Mouse (Mus musculus): ENCODE results near the gene Lyve1.
"Not testable (repeated sequence)": the region's sequence is repeated elsewhere in the genome, so short reads cannot be mapped to it uniquely, and the experiment has no call there.

Gene Lyve1

DNA sequence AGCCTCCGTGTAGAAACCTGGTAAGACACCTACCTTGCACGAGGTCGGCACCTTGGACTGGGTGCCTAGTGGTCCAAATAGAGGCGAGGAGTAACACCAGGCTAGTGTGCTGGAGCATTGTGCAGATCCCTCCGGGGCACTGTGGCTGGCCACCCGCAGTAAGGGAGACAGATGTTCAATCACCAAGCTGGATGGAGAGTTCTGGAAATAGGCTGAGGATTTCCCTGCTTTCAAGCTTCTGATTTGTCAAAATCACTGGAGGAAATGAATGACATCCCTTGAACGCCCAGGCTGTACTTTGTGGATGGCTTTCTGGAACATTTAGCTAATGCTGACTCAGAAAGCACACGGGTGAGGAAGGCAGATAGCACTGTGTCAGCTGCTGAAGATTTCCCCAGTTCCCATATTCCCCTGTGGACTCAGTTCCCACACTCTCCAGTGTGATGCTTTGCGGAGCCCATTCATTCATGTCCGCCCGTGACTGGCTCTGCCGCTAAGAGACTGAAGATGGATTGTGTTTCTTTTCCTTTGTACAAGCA is at the start of gene Lyve1:
Gene Lyve1 (minus strand): TSS at position 489 of the 539 bp plus-strand sequence.
- DNase-seq (ENCODE audit: low read depth): no peak

DNA sequence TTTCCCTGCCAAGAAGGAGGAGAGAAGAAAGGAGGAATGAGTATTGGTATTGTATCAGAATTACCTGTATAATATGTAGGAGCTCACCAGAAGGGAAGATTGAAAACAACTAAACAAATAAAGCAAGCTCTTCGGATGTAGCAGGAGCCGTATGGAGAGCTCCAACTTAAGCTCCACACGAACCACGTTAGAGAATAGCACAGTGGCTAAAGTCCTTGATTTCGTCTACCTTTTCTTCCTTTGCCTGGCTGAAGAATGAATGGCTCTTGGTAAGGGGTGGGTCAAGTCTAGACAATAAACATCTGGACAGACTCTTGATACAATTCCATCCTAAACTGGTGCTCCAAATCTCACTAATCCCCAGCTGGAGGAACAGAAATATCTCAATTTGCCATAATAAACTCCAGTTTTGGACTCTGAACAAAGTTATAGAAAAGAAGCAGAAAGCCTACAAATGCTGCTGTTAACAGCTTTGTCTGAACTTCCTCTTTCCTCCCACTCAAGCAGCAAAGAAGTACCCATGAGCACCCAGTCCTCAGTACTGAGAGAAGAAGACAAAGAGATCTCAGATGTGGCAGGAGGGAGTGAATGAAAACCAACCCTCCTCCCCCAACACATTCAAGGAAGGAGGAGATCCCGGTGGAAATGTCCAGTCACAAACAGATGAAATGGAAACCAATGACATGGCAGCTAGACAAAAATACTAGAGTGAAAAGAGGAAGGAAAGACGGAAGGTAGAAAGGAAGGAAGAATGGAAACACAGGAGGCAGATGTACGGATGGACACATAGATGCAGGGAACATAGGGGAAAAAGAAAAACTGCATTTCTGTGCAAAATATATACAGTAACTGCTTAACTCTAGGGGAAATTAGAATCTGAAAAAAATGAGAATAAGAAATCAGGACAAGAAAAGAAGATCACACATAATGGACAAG is 45.4 kb upstream of the Lyve1 start:
- DNase-seq (ENCODE audit: low read depth): no peak

DNA sequence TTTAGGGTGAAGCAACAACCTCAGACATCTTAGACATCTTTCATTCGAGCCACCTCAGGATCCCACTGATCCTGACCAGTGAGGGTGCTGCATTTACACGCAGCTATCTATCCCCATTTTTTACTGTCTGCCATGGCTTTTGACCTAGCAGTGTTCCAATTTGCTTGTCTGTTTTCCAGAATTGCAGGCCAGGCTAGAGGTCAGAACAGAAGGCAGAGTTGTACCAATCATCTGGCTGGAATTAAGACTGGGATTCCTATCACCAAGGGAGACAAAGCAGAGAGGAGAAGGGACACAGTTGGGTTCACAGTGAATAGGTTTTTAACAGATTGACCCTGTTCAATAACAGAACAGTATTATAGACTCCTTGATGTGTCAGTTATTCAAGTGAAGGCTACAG is 43.5 kb upstream of the Lyve1 start:
- no peak for DNase-seq (ENCODE audit: low read depth)

DNA sequence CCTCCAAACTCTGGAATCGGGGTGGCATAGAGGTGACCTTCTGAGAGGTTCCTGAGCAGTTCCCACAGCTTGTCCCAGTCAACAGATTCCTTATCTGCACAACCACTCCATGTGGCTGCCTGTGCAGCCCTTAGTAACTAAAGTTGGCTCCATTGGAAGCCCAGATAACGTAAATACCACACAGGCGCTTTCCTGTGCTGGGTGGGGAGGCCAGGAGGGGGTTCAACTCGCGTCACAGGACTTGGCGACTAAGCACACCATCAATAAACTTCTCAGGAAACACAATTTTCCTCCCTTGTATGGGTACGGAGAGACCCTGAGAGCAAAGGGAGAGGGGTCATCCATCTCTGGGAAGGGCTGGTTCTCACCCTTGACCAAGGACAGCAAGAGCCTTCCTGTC is 40.2 kb upstream of the Lyve1 start:
- DNase-seq (ENCODE audit: low read depth): no peak

DNA sequence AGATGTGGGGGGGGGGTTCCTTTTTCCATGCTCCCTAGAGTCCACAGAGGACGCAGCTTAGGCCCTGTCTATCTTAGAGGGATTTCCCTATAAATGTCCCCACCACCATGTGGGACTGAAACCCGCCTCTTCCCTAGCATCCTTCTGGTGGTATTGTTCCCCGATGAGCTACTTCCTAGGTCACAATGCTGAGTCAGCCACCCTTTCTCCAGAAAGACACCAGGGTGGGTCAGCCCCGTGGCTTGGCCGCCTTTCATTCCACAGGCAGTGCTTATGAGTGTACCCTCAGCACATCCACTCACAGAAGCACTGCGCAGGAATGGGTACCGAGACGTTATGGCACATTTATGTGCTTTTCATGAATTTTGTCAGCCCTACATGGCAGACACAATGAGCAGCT is 34.2 kb upstream of the Lyve1 start:
- no peak for DNase-seq (ENCODE audit: low read depth)

DNA sequence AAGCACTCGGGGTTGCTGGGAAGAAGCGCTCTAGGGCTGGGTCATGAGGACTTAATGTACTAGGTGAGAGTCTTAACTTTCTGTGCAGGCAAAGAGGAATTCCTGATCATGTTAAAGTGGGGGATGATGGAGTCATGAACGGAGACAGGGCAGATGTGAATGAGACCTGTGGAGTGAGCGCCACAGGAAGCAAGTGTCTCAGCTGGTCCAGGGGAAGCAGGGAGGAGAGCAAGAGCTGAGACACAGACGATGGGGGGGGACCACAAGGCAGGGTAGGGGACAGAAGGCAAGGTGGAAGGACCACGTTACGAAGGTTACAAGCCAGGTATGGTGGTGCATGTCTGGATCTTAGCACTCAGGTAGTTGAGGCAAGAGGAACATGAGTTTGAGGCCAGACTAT is 33.4 kb upstream of the Lyve1 start:
- DNase-seq (ENCODE audit: low read depth): no peak

DNA sequence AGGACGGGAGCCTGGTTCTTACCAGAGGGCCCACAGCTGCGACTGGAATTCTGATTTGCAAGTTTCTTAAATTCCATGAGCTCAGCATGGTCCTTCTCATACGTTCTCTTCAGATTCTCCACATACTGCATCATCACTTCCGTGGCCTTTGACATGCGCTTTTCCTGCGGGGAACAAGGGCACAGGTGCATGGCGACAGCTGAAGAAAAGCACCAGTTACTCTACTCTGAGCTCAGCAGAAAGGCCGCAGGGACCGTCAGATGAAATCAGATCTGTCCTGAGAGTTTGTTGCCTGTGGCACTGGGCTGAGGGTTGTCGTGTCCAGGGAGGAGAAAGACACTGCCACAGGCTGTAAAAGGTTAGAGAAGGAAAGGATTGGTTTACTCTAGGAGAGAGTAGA is 32.7 kb upstream of the Lyve1 start:
- not testable (repeated sequence) for DNase-seq (ENCODE audit: low read depth)

DNA sequence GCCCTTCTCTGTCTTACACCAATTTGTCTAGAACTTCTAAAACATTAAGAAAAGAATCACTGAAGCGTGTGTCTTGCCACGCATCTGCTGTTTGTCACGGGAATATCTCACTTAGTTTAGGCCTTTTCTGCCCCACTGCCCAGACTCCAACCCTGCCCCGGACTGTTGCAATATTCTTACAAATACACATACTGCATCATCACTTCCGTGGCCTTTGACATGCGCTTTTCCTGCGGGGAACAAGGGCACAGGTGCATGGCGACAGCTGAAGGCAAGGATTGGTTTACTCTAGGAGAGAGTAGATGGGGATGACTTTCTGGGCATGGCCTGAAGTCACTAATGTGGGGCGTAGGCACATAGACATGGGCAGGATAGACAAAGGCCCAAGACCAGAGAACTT is 31.6 kb upstream of the Lyve1 start:
- no peak for DNase-seq (ENCODE audit: low read depth)

DNA sequence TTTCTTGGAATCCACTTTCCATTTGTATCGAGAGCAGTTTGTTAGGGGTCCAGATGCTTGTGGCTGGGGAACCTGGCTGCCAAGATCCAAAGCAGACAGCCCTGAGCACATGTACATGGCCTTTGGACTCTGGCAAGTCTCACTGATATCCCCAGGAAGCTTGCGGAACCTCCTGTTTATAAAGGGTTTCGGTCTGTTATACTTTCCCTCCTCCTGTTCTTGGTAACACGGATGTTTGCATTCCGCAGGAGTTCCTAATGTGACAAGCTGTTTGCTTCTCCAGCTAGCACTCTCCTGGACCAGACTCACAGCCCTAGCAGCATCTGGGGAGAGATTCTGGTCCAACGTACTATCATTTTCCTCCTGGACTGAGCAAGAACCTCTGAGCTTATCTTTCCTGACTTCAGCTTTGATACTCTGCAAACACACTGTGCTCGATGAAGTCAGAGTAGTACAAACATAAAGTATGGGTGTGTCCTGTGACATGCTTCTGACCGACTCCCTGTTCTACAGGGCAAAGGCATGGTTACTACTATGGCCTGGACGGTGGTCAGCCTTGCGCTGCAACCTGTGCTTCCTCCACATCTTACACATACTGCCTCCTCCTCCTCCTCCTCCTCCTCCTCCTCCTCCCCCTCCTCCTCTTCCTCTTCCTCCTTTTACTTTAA is 31.0 kb upstream of the Lyve1 start:
- no peak for DNase-seq (ENCODE audit: low read depth)

DNA sequence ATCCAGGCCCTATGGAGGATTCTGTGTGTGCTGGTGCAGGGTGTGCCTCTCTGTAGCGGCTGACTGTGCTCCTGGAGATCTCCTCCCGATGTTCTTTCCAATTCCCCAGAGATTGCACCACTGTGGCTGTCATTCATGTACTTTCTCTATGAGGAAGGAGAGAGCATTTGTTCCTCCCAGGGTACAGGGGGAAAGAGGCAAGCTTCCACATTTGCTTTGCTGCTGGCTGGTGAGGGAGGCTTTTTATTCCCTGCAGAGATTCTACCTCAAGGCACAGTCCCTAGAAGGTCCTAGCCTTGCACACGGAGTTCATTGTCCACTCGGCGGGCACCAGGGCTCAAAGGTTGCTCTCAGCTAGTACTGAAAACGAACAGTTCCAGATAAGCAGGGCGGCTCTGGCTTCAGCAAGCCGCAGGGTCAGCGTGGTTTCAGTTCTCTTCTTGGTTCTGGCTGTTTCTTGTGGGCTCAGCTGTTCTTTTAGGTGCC is 28.5 kb upstream of the Lyve1 start:
- no peak for DNase-seq (ENCODE audit: low read depth)

DNA sequence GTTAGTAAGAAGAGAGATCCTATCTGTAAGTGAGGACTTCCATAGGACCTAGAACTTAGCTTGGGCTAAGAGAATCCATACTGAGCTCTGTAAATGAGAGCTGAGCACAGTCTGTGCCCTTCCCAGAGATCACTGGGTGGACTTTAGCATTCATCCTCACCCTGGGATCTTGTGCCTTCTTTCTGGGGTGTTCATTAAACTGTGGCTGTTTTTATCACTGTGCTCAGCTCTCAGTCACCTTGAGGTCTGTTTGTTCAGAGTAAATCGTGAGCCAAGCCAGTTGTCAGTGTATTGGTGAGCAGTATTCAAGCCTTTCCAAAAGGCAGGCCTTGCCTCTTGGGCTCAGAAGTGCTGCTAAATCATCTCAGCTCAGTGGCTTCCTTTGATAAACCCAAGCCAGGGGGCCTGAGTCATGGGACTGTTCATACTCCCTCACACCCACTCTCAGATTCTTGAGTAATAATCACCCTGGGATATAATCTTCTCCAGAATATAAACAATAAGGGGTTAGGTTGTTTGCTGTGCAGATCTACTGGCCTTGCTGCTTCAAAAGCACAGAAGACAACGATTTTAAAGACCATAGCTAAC is 18.8 kb upstream of the Lyve1 start:
- DNase-seq (ENCODE audit: low read depth): no peak

DNA sequence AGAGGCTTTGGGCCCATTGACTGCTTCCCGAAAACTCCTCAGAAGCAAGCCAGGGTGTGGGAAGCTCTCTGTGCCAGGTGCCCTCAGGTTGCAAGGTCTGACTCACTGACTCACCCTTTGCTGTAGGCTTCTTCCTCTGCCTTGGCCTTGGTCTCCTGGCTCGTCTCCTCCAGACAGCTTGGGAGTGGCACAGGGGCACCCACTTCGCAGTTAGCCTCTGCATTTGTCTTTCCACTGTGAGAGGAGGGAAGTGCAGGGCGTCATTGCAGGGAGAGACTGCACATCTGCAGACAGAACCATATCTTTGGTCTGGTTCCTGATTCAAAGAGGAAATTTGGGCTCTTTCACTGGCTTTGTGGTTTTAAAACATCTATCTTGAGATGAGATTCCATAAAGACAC is 15.0 kb upstream of the Lyve1 start:
- no peak for DNase-seq (ENCODE audit: low read depth)

DNA sequence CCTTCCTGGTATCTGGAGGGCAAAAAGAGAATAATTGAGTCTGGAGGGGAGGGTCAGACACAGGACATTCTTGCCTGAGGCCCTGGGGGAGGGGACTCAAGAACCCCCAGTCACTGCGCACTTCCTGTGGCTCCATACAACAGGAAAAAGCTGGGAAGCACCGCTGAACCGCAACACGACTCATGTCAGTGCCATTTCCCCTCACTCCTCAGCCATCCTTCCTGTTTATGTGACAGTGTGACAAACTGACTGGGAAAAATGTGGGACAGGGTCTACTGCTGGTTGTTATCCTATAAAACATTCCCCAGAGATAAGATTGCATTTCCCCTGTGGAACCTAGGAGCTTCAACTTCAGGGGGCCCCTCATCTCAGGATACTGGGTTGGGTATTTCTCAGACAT is 13.9 kb upstream of the Lyve1 start:
- no peak for DNase-seq (ENCODE audit: low read depth)

DNA sequence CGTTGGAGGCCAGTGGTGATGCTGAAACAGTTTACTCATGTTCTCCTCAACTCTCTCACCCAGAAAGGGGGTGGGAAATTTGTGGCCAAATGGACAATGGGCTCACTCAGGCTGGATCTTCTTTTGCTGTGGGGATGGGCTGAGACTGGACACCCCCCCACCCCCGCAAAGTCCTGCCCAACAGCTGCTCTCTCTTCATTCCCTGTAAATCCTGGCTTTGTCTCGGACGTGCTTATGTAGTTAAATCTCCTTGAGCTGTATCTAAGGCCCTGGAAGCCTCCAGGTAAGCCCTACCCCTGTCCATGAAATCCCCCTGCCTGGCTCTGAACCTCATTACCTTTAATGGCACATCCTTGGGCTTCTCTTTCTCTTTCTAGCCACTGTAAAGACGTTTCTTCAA is 5.8 kb upstream of the Lyve1 start:
- DNase-seq (ENCODE audit: low read depth): no peak

DNA sequence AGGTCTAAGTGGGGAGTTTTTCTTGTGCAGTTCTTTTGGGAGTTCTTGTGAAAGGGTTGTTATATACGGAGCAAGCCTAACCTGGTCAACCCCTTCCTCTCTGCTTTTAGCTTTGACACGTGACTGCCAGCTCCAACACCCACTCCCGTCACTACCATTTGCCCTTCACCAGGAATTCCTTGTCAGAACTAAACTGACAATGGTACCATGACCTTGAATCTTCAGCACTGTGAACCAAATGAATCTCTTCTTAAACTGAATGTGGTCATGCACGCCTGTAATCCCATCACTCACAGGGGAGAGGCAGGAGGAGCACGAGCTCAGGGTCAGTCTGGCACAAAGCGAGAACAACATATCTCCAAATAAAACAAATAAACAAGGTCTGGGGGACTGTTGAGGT is 4.1 kb upstream of the Lyve1 start:
- no peak for DNase-seq (ENCODE audit: low read depth)

DNA sequence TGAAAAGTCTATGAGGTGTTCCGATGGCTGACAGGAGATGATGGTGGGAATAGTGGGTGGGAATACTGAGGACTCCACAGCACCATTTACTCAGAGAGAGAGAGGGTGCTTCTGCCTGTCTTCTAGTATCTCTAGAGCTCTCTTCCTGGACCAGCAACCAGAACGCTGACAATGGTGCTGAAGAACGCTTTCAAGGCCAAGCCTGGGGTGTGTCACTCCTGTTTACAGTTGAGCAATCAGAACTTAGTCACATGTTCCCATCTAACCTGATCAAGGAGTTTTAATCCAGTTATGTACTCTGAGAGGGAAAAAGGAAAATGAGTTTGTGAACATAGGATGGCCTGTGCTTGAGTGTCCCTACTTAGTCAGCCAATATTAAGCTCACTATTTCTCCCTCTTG is 3.0 kb upstream of the Lyve1 start:
- no peak for DNase-seq (ENCODE audit: low read depth)

DNA sequence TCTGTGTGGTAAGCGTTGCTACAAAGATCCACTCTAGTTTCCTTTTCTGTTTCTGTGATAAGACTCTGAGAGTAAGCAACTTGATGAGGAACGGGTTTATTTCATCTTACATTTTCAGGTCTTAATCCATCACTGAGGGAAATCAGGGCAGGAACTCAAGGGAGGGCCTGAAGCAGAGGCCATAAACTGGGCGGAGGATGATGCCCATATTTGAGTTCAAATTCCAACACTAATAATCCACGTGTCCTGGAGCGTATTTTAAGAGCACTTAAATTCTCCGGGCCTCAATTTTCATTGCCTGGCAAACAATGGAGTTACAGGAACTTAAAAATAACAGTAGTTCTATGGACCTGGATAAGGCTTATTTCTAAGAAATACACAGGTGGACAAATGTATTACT is 2.5 kb upstream of the Lyve1 start:
- DNase-seq (ENCODE audit: low read depth): no peak

DNA sequence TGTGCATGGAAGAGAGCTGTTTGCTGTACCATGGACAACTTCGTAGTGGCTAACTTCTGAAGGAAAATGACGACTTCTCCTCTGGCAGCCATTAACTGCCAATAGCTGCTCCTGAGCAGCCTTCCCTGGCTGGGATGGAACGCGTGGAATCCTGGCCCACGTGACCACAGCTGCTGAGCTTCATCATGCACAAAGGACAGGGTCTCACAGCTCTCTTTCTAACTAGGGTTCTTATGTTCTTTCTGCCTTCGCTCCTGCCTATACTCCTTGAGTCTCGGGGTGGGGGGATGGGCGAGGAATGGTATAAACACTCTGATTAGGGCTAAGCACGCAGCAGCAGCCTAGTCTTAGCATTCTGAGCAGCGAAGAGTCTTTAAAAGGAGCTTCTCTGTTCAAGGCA is 2.0 kb upstream of the Lyve1 start:
- DNase-seq (ENCODE audit: low read depth): no peak

DNA sequence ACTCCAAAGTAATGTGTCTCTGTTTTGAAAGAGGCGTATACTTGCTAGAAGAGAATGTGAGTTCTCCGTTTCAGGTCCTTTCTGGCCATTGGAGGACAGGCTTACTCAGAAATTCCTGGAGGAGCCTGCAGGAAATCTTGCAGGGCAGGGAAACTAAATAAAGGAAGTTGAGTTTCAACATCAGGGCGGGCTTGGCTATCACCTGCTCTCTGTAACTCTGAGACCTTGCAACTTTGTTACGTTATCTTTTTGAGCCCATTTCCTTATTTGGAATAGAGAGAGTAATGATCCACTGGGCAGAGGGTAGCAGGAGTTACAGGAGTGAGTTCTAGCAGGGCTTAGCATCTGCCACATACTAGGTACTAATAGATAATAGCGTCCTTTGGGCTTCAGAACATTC is 2.9 kb downstream of the Lyve1 start:
- no peak for DNase-seq (ENCODE audit: low read depth)

DNA sequence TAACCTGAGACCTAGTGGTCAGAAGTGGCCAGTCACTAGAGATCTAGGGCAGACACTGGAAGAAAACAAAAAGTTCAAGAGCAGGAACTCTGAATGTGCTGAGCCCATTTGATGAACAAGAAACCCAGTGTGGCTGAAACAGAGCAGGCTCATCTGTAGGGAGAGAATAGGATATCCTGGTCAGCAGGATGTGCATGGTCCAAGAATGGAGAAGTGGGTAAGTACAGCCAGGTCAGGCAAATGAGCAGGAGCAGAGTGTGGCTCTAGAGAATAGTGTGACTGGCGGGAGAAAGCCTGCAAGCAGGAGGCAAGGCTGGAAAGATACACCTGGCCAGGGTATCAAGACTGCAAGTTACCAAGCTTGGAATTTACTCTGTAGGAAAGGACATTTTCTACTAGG is 7.4 kb downstream of the Lyve1 start:
- no peak for DNase-seq (ENCODE audit: low read depth)

DNA sequence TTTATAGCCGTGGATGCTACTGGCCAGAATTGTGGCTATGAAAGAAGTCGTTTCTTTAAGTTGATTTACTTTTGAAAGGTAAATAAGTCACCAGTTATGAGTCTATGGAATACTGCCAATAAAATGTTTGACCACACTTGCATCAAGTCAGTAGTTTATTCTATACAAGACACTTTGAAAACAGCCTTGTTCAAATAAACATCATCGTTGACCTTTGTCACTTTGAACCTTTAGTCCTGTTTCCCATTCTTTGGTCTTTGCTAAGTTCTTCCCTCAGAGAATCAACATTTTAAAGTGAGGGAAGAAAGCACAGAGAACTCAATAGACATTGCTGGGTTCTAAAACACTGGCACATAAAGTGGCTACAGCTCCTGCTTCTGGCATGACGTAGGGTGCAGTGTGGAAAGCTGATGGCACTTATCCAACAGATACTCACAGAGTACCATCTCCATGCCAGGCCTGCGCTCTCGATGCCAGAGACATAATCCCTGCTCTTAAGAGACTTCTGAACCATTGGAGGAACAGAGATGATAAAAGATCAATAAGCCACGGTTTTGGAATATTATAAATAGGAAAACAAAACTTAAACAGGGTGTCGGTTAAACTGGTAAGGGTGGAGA is 8.0 kb downstream of the Lyve1 start:
- DNase-seq (ENCODE audit: low read depth): no peak

DNA sequence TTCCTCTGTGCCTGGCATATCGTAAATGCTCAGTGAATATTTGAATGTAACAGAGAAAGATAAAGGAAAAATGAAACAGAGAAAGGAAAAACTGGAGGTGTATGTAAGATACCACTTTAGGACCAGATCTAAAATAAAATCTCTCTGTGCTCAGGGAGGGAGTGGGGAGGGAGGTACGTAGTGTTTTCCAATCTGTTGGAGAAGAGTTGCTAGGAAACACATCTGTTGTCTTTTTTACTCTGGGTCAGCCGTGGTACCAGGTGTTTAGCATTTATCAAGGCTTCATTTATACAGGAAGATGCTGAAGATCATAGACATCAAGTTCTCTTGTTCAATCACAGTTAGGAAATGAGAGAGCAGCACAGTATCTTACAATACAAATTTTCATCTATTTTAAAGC is 8.5 kb downstream of the Lyve1 start:
- no peak for DNase-seq (ENCODE audit: low read depth)

All from c-Kit-positive CD71-negative TER-119-negative erythroid progenitor cells, embryonic 14.5 days (primary cell).